Mouse (Mus musculus): ENCODE data around the gene Galnt18. TPM values are rescaled to one million over a fixed set of nuclear protein-coding genes. Genes with fewer than 3 reads are reported as not detected.

The Galnt18 gene
- polyA plus RNA-seq, 2 experiments: 1.0 to 1.1 TPM

DNA sequence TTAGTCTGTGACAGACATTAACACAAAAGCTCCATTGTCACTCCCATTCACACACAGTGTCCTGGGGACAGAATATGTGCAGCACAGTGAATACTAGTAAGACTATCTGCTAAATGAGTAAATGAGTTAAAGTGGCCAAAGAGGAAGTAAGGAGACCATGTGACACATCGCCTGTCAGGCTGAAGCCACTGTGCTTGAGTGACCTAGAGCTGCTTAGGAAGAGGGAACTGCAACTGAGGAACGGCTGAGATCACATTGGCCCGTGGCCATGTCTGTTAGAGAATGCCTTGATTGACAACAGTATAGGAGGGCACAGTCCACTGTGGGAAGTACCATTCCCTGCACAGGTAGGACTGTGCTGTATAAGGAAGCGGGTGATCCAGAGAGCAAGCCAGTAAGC, 67.0 kb downstream of the Galnt18 start:
- peaks cover 17 to 43% of the 10 kb centered on the region in 2 experiments for H3K4me1 ChIP-seq (replicated peaks; ENCODE audit: control insufficient read depth in 2 of 2, insufficient read depth in 2 of 2, low read length in 1 of 2)
- TF ChIP-seq CTCF (IDR thresholded peaks at IDR 0.05; ENCODE audit: low read depth) (no peak), EP300 (IDR thresholded peaks at IDR 0.05; ENCODE audit: low read depth) (no peak)
- 39% methylated on average over 4 of the region's 4 CpGs for WGBS (ENCODE audit: insufficient replicate concordance)

GRCm38 (mm10) chr7:111711045-111711808, 68.5 kb downstream of the Galnt18 start:
- Histone ChIP-seq H3K36me3 (replicated peaks; ENCODE audit: control insufficient read depth, insufficient read depth, low read depth) (no peaks in the 10 kb centered on the region), H3K4me3 (ENCODE audit: insufficient read depth in 1 of 2, low read depth in 2 of 2, low read length in 2 of 2) (no peak overlapping the region), H3K9me3 (ENCODE audit: control insufficient read depth, low read length) (no peaks in the 10 kb centered on the region), H3K27me3 (ENCODE audit: control insufficient read depth, insufficient read depth, low read length) (no peaks in the 10 kb centered on the region), H3K4me2 (ENCODE audit: low read depth) (no peak overlapping the region), H3K4me1 (replicated peaks; ENCODE audit: control insufficient read depth in 2 of 2, insufficient read depth in 2 of 2, low read length in 1 of 2) (peaks cover 17 to 42% of the 10 kb centered on the region in 2 experiments), H3K9ac (replicated peaks) (no peak overlapping the region), H3K27ac (no peak overlapping the region)
- ATAC-seq (ENCODE audit: insufficient read depth) (peak; percentile 62), DNase-seq (ENCODE audit: low read depth in 3 of 3, low spot score in 3 of 3) (no peak)
- WGBS (ENCODE audit: insufficient replicate concordance): 61% methylated on average over 6 of the region's 6 CpGs
- peak; percentile 42; the same call in 1 of the 2 replicates for TF ChIP-seq EP300 (IDR thresholded peaks at IDR 0.05; ENCODE audit: low read depth)
- TF ChIP-seq CTCF (IDR thresholded peaks at IDR 0.05; ENCODE audit: low read depth): no peak

More for the DNA sequence above, 67.0 kb downstream of the Galnt18 start:
- ATAC-seq (ENCODE audit: insufficient read depth) (no peak), DNase-seq (ENCODE audit: low read depth in 3 of 3, low spot score in 3 of 3) (no peak)
- Histone ChIP-seq H3K4me3 (ENCODE audit: insufficient read depth in 1 of 2, low read depth in 2 of 2, low read length in 2 of 2) (no peak overlapping the region), H3K9ac (replicated peaks) (no peak overlapping the region), H3K27ac (no peak overlapping the region), H3K36me3 (replicated peaks; ENCODE audit: control insufficient read depth, insufficient read depth, low read depth) (no peaks in the 10 kb centered on the region), H3K4me2 (ENCODE audit: low read depth) (no peak overlapping the region), H3K27me3 (ENCODE audit: control insufficient read depth, insufficient read depth, low read length) (no peaks in the 10 kb centered on the region), H3K9me3 (ENCODE audit: control insufficient read depth, low read length) (no peaks in the 10 kb centered on the region)

- H3K36me3 ChIP-seq (replicated peaks; ENCODE audit: control insufficient read depth, insufficient read depth, low read depth): no peaks in the 10 kb centered on the region
- TF ChIP-seq CTCF (IDR thresholded peaks at IDR 0.05; ENCODE audit: low read depth): peak; percentile 36
- no peak for TF ChIP-seq EP300 (IDR thresholded peaks at IDR 0.05; ENCODE audit: low read depth)
- ATAC-seq (ENCODE audit: insufficient read depth) (no peak), DNase-seq (ENCODE audit: low read depth in 3 of 3, low spot score in 3 of 3) (no peak)
- H3K4me3 ChIP-seq (ENCODE audit: insufficient read depth in 1 of 2, low read depth in 2 of 2, low read length in 2 of 2): no peak overlapping the region
- H3K27me3 ChIP-seq (ENCODE audit: control insufficient read depth, insufficient read depth, low read length): no peaks in the 10 kb centered on the region
- no peak overlapping the region for H3K27ac ChIP-seq
- no peak overlapping the region for H3K9ac ChIP-seq (replicated peaks)
- no peak overlapping the region for H3K4me2 ChIP-seq (ENCODE audit: low read depth)
- H3K4me1 ChIP-seq (replicated peaks; ENCODE audit: control insufficient read depth in 2 of 2, insufficient read depth in 2 of 2, low read length in 1 of 2): peaks cover 13 to 35% of the 10 kb centered on the region in 2 experiments
- WGBS (ENCODE audit: insufficient replicate concordance): 26% methylated on average over 4 of the region's 4 CpGs
- no peaks in the 10 kb centered on the region for H3K9me3 ChIP-seq (ENCODE audit: control insufficient read depth, low read length)
Measured at GRCm38 (mm10) chr7:111710311-111710710, 69.5 kb downstream of the Galnt18 start.

DNA sequence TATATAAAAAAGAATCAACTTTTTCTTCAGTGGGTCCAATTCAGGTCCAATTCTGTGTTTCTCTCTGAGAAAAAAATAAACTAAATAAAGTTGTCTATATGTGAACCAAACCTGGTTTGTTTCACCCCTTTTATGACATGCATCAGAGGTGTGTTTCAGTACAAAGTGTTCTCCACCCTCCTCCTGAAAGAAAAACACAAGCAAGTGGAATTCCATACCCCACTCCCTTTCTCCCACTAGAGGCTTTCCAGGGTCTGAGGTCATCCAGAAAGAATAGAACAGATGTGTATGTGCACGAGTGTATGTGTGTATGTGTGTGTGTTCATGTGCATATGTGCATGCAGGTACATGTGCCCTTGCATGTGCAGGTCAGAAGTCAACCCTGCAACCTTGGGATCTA, 71.2 kb downstream of the Galnt18 start:
- H3K36me3 ChIP-seq (replicated peaks; ENCODE audit: control insufficient read depth, insufficient read depth, low read depth): no peaks in the 10 kb centered on the region
- no peak overlapping the region for H3K4me3 ChIP-seq (ENCODE audit: insufficient read depth in 1 of 2, low read depth in 2 of 2, low read length in 2 of 2)
- H3K27ac ChIP-seq: no peak overlapping the region
- ATAC-seq (ENCODE audit: insufficient read depth) (no peak), DNase-seq (ENCODE audit: low read depth in 3 of 3, low spot score in 3 of 3) (no peak)
- H3K27me3 ChIP-seq (ENCODE audit: control insufficient read depth, insufficient read depth, low read length): no peaks in the 10 kb centered on the region
- H3K9ac ChIP-seq (replicated peaks): no peak overlapping the region
- WGBS (ENCODE audit: insufficient replicate concordance): 35% methylated on average over 1 of the region's 1 CpGs
- no peaks in the 10 kb centered on the region for H3K9me3 ChIP-seq (ENCODE audit: control insufficient read depth, low read length)
- TF ChIP-seq EP300 (IDR thresholded peaks at IDR 0.05; ENCODE audit: low read depth) (no peak), CTCF (IDR thresholded peaks at IDR 0.05; ENCODE audit: low read depth) (no peak)
- no peak overlapping the region for H3K4me2 ChIP-seq (ENCODE audit: low read depth)
- H3K4me1 ChIP-seq (replicated peaks; ENCODE audit: control insufficient read depth in 2 of 2, insufficient read depth in 2 of 2, low read length in 1 of 2): peaks cover 8 to 19% of the 10 kb centered on the region in 2 experiments

- DNase-seq (ENCODE audit: low read depth in 3 of 3, low spot score in 3 of 3) (no peak), ATAC-seq (ENCODE audit: insufficient read depth) (no peak)
- Histone ChIP-seq H3K27ac (no peak overlapping the region), H3K4me2 (ENCODE audit: low read depth) (no peak overlapping the region), H3K9ac (replicated peaks) (no peak overlapping the region), H3K27me3 (ENCODE audit: control insufficient read depth, insufficient read depth, low read length) (no peaks in the 10 kb centered on the region), H3K4me1 (replicated peaks; ENCODE audit: control insufficient read depth in 2 of 2, insufficient read depth in 2 of 2, low read length in 1 of 2) (no peaks in the 10 kb centered on the region), H3K4me3 (ENCODE audit: insufficient read depth in 1 of 2, low read depth in 2 of 2, low read length in 2 of 2) (no peak overlapping the region), H3K36me3 (replicated peaks; ENCODE audit: control insufficient read depth, insufficient read depth, low read depth) (no peaks in the 10 kb centered on the region), H3K9me3 (ENCODE audit: control insufficient read depth, low read length) (no peaks in the 10 kb centered on the region)
- WGBS (ENCODE audit: insufficient replicate concordance): 60% methylated on average over 2 of the region's 2 CpGs
- TF ChIP-seq CTCF (IDR thresholded peaks at IDR 0.05; ENCODE audit: low read depth) (no peak), EP300 (IDR thresholded peaks at IDR 0.05; ENCODE audit: low read depth) (no peak)
Measured at GRCm38 (mm10) chr7:111702961-111703360, 76.8 kb downstream of the Galnt18 start.

All from liver, embryonic 14.5 days (tissue).